Comparison of ENCODE assay signal across 16 mouse cellular contexts in genomic region chr9:63772452-63772851, GRCm38 (mm10). TPM values are rescaled to one million over a fixed set of nuclear protein-coding genes. Genes with fewer than 3 reads are reported as not detected.
DNase-seq lines count a peak whose midpoint lies in the region; ATAC-seq lines count a peak whose summit lies in the region.
"Had no signal": no experiment of that assay in that cellular context is flagged by ENCODE, and none has a peak within 500 bp of the region (broad histone marks: within the 10 kb centered on the region; RNA-seq: fewer than 3 reads in every experiment).

No protein-coding gene starts in this region.

- no peak overlapping the region for H3K9ac ChIP-seq in embryonic facial prominence, embryonic 11.5 days (replicated peaks; ENCODE audit: low read length)
- H3K9ac ChIP-seq in kidney, embryonic 15.5 days: no peak overlapping the region
- no peak overlapping the region for H3K9ac ChIP-seq in midbrain, embryonic 11.5 days (ENCODE audit: low read length)
- no peak overlapping the region for H3K9ac ChIP-seq in midbrain, embryonic 15.5 days
- H3K9ac ChIP-seq in stomach, embryonic 15.5 days: no peak overlapping the region
- H3K9ac ChIP-seq: forebrain, embryonic 13.5 days; limb, embryonic 15.5 days; neural tube, embryonic 12.5 days had no signal

- peak overlapping the region; percentile 68; the same call in 1 of the 2 replicates for H3K27ac ChIP-seq in embryonic facial prominence, embryonic 11.5 days (replicated peaks; ENCODE audit: low read depth, low read length)
- H3K27ac ChIP-seq in embryonic facial prominence, embryonic 10.5 days (replicated peaks): no peak overlapping the region
- H3K27ac ChIP-seq in kidney, embryonic 15.5 days: peak overlapping the region; percentile 57
- no peak overlapping the region for H3K27ac ChIP-seq in midbrain, embryonic 11.5 days (ENCODE audit: low read depth, low read length)
- no peak overlapping the region for H3K27ac ChIP-seq in midbrain, embryonic 15.5 days
- H3K27ac ChIP-seq in stomach, embryonic 15.5 days: peak overlapping the region; percentile 55
- H3K27ac ChIP-seq: forebrain, embryonic 13.5 days; limb, embryonic 15.5 days; neural tube, embryonic 12.5 days had no signal

- no peaks in the 10 kb centered on the region; the same call in none of the 2 replicates for H3K4me1 ChIP-seq in embryonic facial prominence, embryonic 11.5 days (ENCODE audit: control insufficient read depth, insufficient read depth, low read length)
- H3K4me1 ChIP-seq in embryonic facial prominence, embryonic 10.5 days: peaks cover 30% of the 10 kb centered on the region
- H3K4me1 ChIP-seq in kidney, embryonic 15.5 days: peaks cover 40% of the 10 kb centered on the region
- H3K4me1 ChIP-seq in midbrain, embryonic 11.5 days (ENCODE audit: control insufficient read depth, insufficient read depth, low read length): 0 out of 2 replicates have a peak, but pooled peaks cover 2% of the 10 kb centered on the region
- H3K4me1 ChIP-seq in midbrain, embryonic 15.5 days: no peaks in the 10 kb centered on the region
- H3K4me1 ChIP-seq in stomach, embryonic 15.5 days: peaks cover 23% of the 10 kb centered on the region; the same call in 1 of the 2 replicates
- H3K4me1 ChIP-seq: forebrain, embryonic 13.5 days; neural tube, embryonic 12.5 days had no signal

- no peak overlapping the region for H3K4me2 ChIP-seq in embryonic facial prominence, embryonic 11.5 days (ENCODE audit: low read depth, low read length)
- H3K4me2 ChIP-seq in kidney, embryonic 15.5 days: no peak overlapping the region
- H3K4me2 ChIP-seq in midbrain, embryonic 11.5 days: no peak overlapping the region
- no peak overlapping the region for H3K4me2 ChIP-seq in midbrain, embryonic 15.5 days
- no peak overlapping the region for H3K4me2 ChIP-seq in stomach, embryonic 15.5 days
- H3K4me2 ChIP-seq: forebrain, embryonic 13.5 days; limb, embryonic 15.5 days; neural tube, embryonic 12.5 days had no signal

- ATAC-seq in embryonic facial prominence, embryonic 11.5 days (replicated peaks; ENCODE audit: insufficient number of reproducible peaks, low FRiP score, low TSS enrichment, low read depth): no peak
- no peak for ATAC-seq in kidney, embryonic 15.5 days (replicated peaks; ENCODE audit: low FRiP score)
- no peak for ATAC-seq in midbrain, embryonic 11.5 days (ENCODE audit: low FRiP score)
- ATAC-seq in midbrain, embryonic 15.5 days (replicated peaks): no peak
- ATAC-seq in stomach, embryonic 15.5 days (ENCODE audit: insufficient read depth, low FRiP score, low read depth): no peak
- ATAC-seq: CD4-positive, CD25-positive, alpha-beta regulatory T cell, adult 4 months; forebrain, embryonic 13.5 days had no signal

- no peaks in the 10 kb centered on the region for H3K27me3 ChIP-seq in embryonic facial prominence, embryonic 11.5 days (ENCODE audit: control insufficient read depth, insufficient read depth, low read length)
- 0 out of 2 replicates have a peak, but pooled peaks cover under 1% of the 10 kb centered on the region for H3K27me3 ChIP-seq in embryonic facial prominence, embryonic 10.5 days (replicated peaks; ENCODE audit: low read depth, poor library complexity, severe bottlenecking)
- H3K27me3 ChIP-seq in kidney, embryonic 15.5 days: no peaks in the 10 kb centered on the region
- H3K27me3 ChIP-seq in midbrain, embryonic 11.5 days (ENCODE audit: control insufficient read depth, insufficient read depth, low read length): no peaks in the 10 kb centered on the region; the same call in 1 of the 2 replicates
- H3K27me3 ChIP-seq in midbrain, embryonic 15.5 days (replicated peaks): no peaks in the 10 kb centered on the region
- H3K27me3 ChIP-seq in stomach, embryonic 15.5 days (replicated peaks): no peaks in the 10 kb centered on the region
- H3K27me3 ChIP-seq: forebrain, embryonic 13.5 days; limb, embryonic 15.5 days; neural tube, embryonic 12.5 days had no signal

- H3K36me3 ChIP-seq in embryonic facial prominence, embryonic 11.5 days (replicated peaks; ENCODE audit: control insufficient read depth, insufficient read depth, low read depth, low read length): no peaks in the 10 kb centered on the region
- H3K36me3 ChIP-seq in embryonic facial prominence, embryonic 10.5 days (replicated peaks): no peaks in the 10 kb centered on the region
- no peaks in the 10 kb centered on the region for H3K36me3 ChIP-seq in kidney, embryonic 15.5 days
- H3K36me3 ChIP-seq in midbrain, embryonic 11.5 days (ENCODE audit: control insufficient read depth, insufficient read depth, low read length): no peaks in the 10 kb centered on the region
- H3K36me3 ChIP-seq in midbrain, embryonic 15.5 days (replicated peaks): no peaks in the 10 kb centered on the region
- H3K36me3 ChIP-seq in stomach, embryonic 15.5 days: no peaks in the 10 kb centered on the region
- H3K36me3 ChIP-seq: G1E; limb, embryonic 15.5 days; neural tube, embryonic 12.5 days had no signal

- H3K4me3 ChIP-seq in embryonic facial prominence, embryonic 11.5 days (ENCODE audit: low read depth, low read length): no peak overlapping the region
- no peak overlapping the region for H3K4me3 ChIP-seq in embryonic facial prominence, embryonic 10.5 days
- H3K4me3 ChIP-seq in kidney, embryonic 15.5 days (replicated peaks): no peak overlapping the region
- H3K4me3 ChIP-seq in midbrain, embryonic 11.5 days (ENCODE audit: low read depth, low read length): no peak overlapping the region
- H3K4me3 ChIP-seq in midbrain, embryonic 15.5 days: no peak overlapping the region
- H3K4me3 ChIP-seq in stomach, embryonic 15.5 days (replicated peaks): no peak overlapping the region
- H3K4me3 ChIP-seq: forebrain, embryonic 13.5 days; limb, embryonic 15.5 days; neural tube, embryonic 12.5 days had no signal

- 47% methylated on average over 10 of the region's 10 CpGs for WGBS in embryonic facial prominence, embryonic 11.5 days
- WGBS in embryonic facial prominence, embryonic 10.5 days: 58% methylated on average over 10 of the region's 10 CpGs
- 29% methylated on average over 10 of the region's 10 CpGs for WGBS in kidney, embryonic 15.5 days
- 68% methylated on average over 10 of the region's 10 CpGs for WGBS in midbrain, embryonic 11.5 days
- 54% methylated on average over 10 of the region's 10 CpGs for WGBS in midbrain, embryonic 15.5 days
- 25% methylated on average over 10 of the region's 10 CpGs for WGBS in stomach, embryonic 15.5 days

- H3K9me3 ChIP-seq in embryonic facial prominence, embryonic 11.5 days (replicated peaks; ENCODE audit: control insufficient read depth, low read length): no peaks in the 10 kb centered on the region
- no peaks in the 10 kb centered on the region for H3K9me3 ChIP-seq in embryonic facial prominence, embryonic 10.5 days
- H3K9me3 ChIP-seq in kidney, embryonic 15.5 days (replicated peaks): 0 out of 2 replicates have a peak, but pooled peaks cover 3% of the 10 kb centered on the region
- H3K9me3 ChIP-seq in midbrain, embryonic 11.5 days (ENCODE audit: control insufficient read depth, low read length): no peaks in the 10 kb centered on the region
- H3K9me3 ChIP-seq in midbrain, embryonic 15.5 days: no peaks in the 10 kb centered on the region
- H3K9me3 ChIP-seq in stomach, embryonic 15.5 days: no peaks in the 10 kb centered on the region
- H3K9me3 ChIP-seq: G1E; limb, embryonic 15.5 days; neural tube, embryonic 12.5 days had no signal

- peak; percentile 33 for DNase-seq in embryonic facial prominence, embryonic 11.5 days (ENCODE audit: low spot score)
- no peak for DNase-seq in embryonic facial prominence, embryonic 10.5 days (ENCODE audit: low spot score)
- no peak for DNase-seq in kidney, postnatal 10 days
- DNase-seq in midbrain, embryonic 11.5 days (ENCODE audit: low spot score, missing footprints): peak; percentile 73
- DNase-seq in adrenal gland, postnatal 10 days: no peak
- DNase-seq: cerebellum, adult 9-11 months; lung, adult 18-20 months; thymus, adult 2 months had no signal

RNA-seq across cellular contexts. Expression of gene Smad3, which starts 14.7 kb away (rescaled TPM):
- 19.0 and 21.9 TPM in 2 replicates for polyA plus RNA-seq in embryonic facial prominence, embryonic 11.5 days (2014; fragmentation: Nextera tagmentation; extraction: Ambion mirVana)
- polyA plus RNA-seq in embryonic facial prominence, embryonic 10.5 days (2016; fragmentation: Nextera tagmentation; extraction: Ambion mirVana): 23.4 and 25.5 TPM in 2 replicates
- 25.0 and 26.5 TPM in 2 replicates for polyA plus RNA-seq in kidney, embryonic 15.5 days (2015; fragmentation: Nextera tagmentation; extraction: Ambion mirVana)
- polyA plus RNA-seq in midbrain, embryonic 11.5 days (2014; fragmentation: Nextera tagmentation; extraction: Ambion mirVana): 16.5 and 16.8 TPM in 2 replicates
- 7.2 and 9.1 TPM in 2 replicates for polyA plus RNA-seq in midbrain, embryonic 15.5 days (2015; fragmentation: Nextera tagmentation; extraction: Ambion mirVana)
- polyA plus RNA-seq in stomach, embryonic 15.5 days (2015; fragmentation: Nextera tagmentation; extraction: Ambion mirVana): 17.5 and 19.6 TPM in 2 replicates
- total RNA-seq in adrenal gland, postnatal 10 days (2021): 10 to 100 TPM; 24.4 to 31.8 TPM

Comparison
In these comparisons a context has a peak if more than half of its experiments do, and no peak if none do; other contexts are left out.
1. DNase-seq: peak in embryonic facial prominence, embryonic 11.5 days (single experiment) and midbrain, embryonic 11.5 days (single experiment); none in embryonic facial prominence, embryonic 10.5 days (single experiment), kidney, postnatal 10 days (single experiment) and adrenal gland, postnatal 10 days (single experiment).
2. H3K27ac ChIP-seq: peak in embryonic facial prominence, embryonic 11.5 days (single experiment), kidney, embryonic 15.5 days (single experiment) and stomach, embryonic 15.5 days (single experiment); none in embryonic facial prominence, embryonic 10.5 days (single experiment), midbrain, embryonic 11.5 days (single experiment) and midbrain, embryonic 15.5 days (single experiment).